Mouse (Mus musculus): ENCODE measurements at regions not wholly inside any gene's neighbourhood (a gene's known extent, or its start where the extent isn't known, plus 50 kb on each side); places are given as distances from the start of the nearest gene placed in this dataset.

GRCm38 (mm10) chr7:36892776-36893500 is 195.0 kb downstream of the Tshz3 start:
- no peak for DNase-seq (ENCODE audit: extremely low read depth, low read depth, low spot score)
- Histone ChIP-seq H3K27me3 (ENCODE audit: control insufficient read depth, insufficient read depth, low read length) (no peaks in the 10 kb centered on the region), H3K4me3 (ENCODE audit: insufficient read depth, low read depth, low read length) (no peak overlapping the region), H3K9ac (ENCODE audit: low read depth, low read length) (no peak overlapping the region), H3K27ac (replicated peaks; ENCODE audit: insufficient read depth, low read depth, low read length) (no peak overlapping the region), H3K36me3 (ENCODE audit: control insufficient read depth, insufficient read depth, low read length) (no peaks in the 10 kb centered on the region), H3K4me1 (ENCODE audit: control insufficient read depth, insufficient read depth, low read length) (no peaks in the 10 kb centered on the region), H3K79me2 (ENCODE audit: control insufficient read depth, insufficient read depth, low read length) (no peaks in the 10 kb centered on the region)
- WGBS, result 79% methylated on average over 18 of the region's 18 CpGs
- TF ChIP-seq POLR2A (IDR thresholded peaks at IDR 0.05; ENCODE audit: extremely low read depth, insufficient read depth, low read length), result no peak
- TF ChIP-seq CTCF (IDR thresholded peaks at IDR 0.05; ENCODE audit: low read depth, low read length), result no peak

DNA sequence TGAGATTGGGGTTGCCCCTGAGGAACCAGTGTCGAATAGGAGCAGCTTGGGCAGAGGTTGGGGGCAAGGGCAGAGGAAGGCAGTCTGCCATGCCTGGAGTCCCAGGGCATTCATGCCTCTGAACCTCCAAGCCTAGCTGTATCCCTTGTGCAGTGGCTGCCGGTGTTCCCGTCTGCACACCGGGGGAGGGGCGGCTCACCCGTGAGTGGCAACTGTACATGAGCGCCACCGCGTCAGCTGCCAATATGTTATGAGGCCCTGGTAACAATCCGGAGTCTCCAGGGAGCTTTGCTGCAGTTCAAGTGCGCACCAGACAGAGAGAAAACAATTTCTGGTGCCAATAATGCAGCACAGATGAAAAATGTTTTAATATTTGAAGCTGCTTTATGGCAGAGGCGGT is 198.4 kb downstream of the Tshz3 start:
- Histone ChIP-seq H3K4me3 (ENCODE audit: insufficient read depth, low read depth, low read length) (no peak overlapping the region), H3K36me3 (ENCODE audit: control insufficient read depth, insufficient read depth, low read length) (no peaks in the 10 kb centered on the region), H3K27me3 (ENCODE audit: control insufficient read depth, insufficient read depth, low read length) (no peaks in the 10 kb centered on the region), H3K4me1 (ENCODE audit: control insufficient read depth, insufficient read depth, low read length) (no peaks in the 10 kb centered on the region), H3K79me2 (ENCODE audit: control insufficient read depth, insufficient read depth, low read length) (no peaks in the 10 kb centered on the region), H3K9ac (ENCODE audit: low read depth, low read length) (no peak overlapping the region), H3K27ac (replicated peaks; ENCODE audit: insufficient read depth, low read depth, low read length) (no peak overlapping the region)
- WGBS, result 66% methylated on average over 12 of the region's 12 CpGs
- DNase-seq (ENCODE audit: extremely low read depth, low read depth, low spot score), result no peak
- TF ChIP-seq CTCF (IDR thresholded peaks at IDR 0.05; ENCODE audit: low read depth, low read length), result no peak
- TF ChIP-seq POLR2A (IDR thresholded peaks at IDR 0.05; ENCODE audit: extremely low read depth, insufficient read depth, low read length), result no peak

GRCm38 (mm10) chr7:36901537-36901936 is 203.6 kb downstream of the Tshz3 start:
- Histone ChIP-seq H3K27me3 (ENCODE audit: control insufficient read depth, insufficient read depth, low read length) (no peaks in the 10 kb centered on the region), H3K4me3 (ENCODE audit: insufficient read depth, low read depth, low read length) (no peak overlapping the region), H3K27ac (replicated peaks; ENCODE audit: insufficient read depth, low read depth, low read length) (no peak overlapping the region), H3K36me3 (ENCODE audit: control insufficient read depth, insufficient read depth, low read length) (no peaks in the 10 kb centered on the region), H3K9ac (ENCODE audit: low read depth, low read length) (no peak overlapping the region), H3K79me2 (ENCODE audit: control insufficient read depth, insufficient read depth, low read length) (no peaks in the 10 kb centered on the region), H3K4me1 (ENCODE audit: control insufficient read depth, insufficient read depth, low read length) (no peaks in the 10 kb centered on the region)
- WGBS, result 83% methylated on average over 5 of the region's 5 CpGs
- no peak for DNase-seq (ENCODE audit: extremely low read depth, low read depth, low spot score)
- TF ChIP-seq POLR2A (IDR thresholded peaks at IDR 0.05; ENCODE audit: extremely low read depth, insufficient read depth, low read length) (no peak), CTCF (IDR thresholded peaks at IDR 0.05; ENCODE audit: low read depth, low read length) (no peak)

DNA sequence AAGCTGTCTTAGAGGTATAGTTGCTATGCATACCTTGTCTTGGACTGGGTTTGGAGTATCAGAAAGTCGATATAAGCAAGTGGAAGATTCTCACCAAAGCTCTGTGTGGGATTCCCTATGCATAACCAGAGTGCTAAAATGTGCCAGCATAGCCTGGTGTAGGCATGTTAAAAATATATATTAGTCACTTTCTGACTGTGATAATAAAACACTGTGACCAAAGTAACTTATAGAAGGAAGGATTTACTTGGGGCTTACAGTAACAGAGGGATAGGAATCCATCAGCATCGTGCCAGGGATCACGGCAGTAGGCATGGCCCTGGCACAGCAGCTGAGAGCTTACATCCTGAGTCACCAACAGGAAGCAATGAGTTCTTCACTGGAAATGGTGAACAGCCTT is 215.4 kb downstream of the Tshz3 start:
- Histone ChIP-seq H3K27ac (replicated peaks; ENCODE audit: insufficient read depth, low read depth, low read length) (no peak overlapping the region), H3K9ac (ENCODE audit: low read depth, low read length) (no peak overlapping the region), H3K4me3 (ENCODE audit: insufficient read depth, low read depth, low read length) (no peak overlapping the region), H3K36me3 (ENCODE audit: control insufficient read depth, insufficient read depth, low read length) (no peaks in the 10 kb centered on the region), H3K27me3 (ENCODE audit: control insufficient read depth, insufficient read depth, low read length) (no peaks in the 10 kb centered on the region), H3K79me2 (ENCODE audit: control insufficient read depth, insufficient read depth, low read length) (no peaks in the 10 kb centered on the region), H3K4me1 (ENCODE audit: control insufficient read depth, insufficient read depth, low read length) (no peaks in the 10 kb centered on the region)
- TF ChIP-seq CTCF (IDR thresholded peaks at IDR 0.05; ENCODE audit: low read depth, low read length) (no peak), POLR2A (IDR thresholded peaks at IDR 0.05; ENCODE audit: extremely low read depth, insufficient read depth, low read length) (no peak)
- 76% methylated on average over 3 of the region's 3 CpGs for WGBS
- no peak for DNase-seq (ENCODE audit: extremely low read depth, low read depth, low spot score)

GRCm38 (mm10) chr7:36914261-36914660 is 216.3 kb downstream of the Tshz3 start:
- WGBS, result 79% methylated on average over 9 of the region's 9 CpGs
- TF ChIP-seq CTCF (IDR thresholded peaks at IDR 0.05; ENCODE audit: low read depth, low read length), result no peak
- no peak for TF ChIP-seq POLR2A (IDR thresholded peaks at IDR 0.05; ENCODE audit: extremely low read depth, insufficient read depth, low read length)
- Histone ChIP-seq H3K27ac (replicated peaks; ENCODE audit: insufficient read depth, low read depth, low read length) (no peak overlapping the region), H3K9ac (ENCODE audit: low read depth, low read length) (no peak overlapping the region), H3K79me2 (ENCODE audit: control insufficient read depth, insufficient read depth, low read length) (no peaks in the 10 kb centered on the region), H3K27me3 (ENCODE audit: control insufficient read depth, insufficient read depth, low read length) (no peaks in the 10 kb centered on the region), H3K36me3 (ENCODE audit: control insufficient read depth, insufficient read depth, low read length) (no peaks in the 10 kb centered on the region), H3K4me3 (ENCODE audit: insufficient read depth, low read depth, low read length) (no peak overlapping the region), H3K4me1 (ENCODE audit: control insufficient read depth, insufficient read depth, low read length) (no peaks in the 10 kb centered on the region)
- DNase-seq (ENCODE audit: extremely low read depth, low read depth, low spot score), result no peak

DNA sequence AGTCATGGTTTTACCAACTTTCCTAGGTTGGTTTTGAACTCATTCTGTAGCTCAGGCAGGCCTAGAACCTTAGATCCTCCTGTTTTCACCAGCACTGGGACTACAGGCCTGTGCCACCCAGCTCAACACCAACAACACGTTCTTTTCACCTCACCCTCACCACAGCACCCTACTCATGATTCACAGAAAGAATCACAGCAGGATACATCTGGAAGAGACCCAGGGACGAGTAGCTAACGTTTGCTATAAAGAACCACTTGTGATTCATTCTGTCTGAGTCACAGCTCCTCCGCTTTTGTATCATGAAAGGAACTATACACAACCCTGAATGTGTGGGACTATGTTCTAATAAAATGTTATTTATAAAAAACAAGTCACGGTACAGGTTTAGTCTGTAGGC is 217.3 kb downstream of the Tshz3 start:
- 79% methylated on average over 5 of the region's 5 CpGs for WGBS
- TF ChIP-seq POLR2A (IDR thresholded peaks at IDR 0.05; ENCODE audit: extremely low read depth, insufficient read depth, low read length), result no peak
- H3K9ac ChIP-seq (ENCODE audit: low read depth, low read length), result no peak overlapping the region
- H3K4me3 ChIP-seq (ENCODE audit: insufficient read depth, low read depth, low read length), result no peak overlapping the region
- H3K27me3 ChIP-seq (ENCODE audit: control insufficient read depth, insufficient read depth, low read length), result no peaks in the 10 kb centered on the region
- no peaks in the 10 kb centered on the region for H3K4me1 ChIP-seq (ENCODE audit: control insufficient read depth, insufficient read depth, low read length)
- no peak overlapping the region for H3K27ac ChIP-seq (replicated peaks; ENCODE audit: insufficient read depth, low read depth, low read length)
- H3K36me3 ChIP-seq (ENCODE audit: control insufficient read depth, insufficient read depth, low read length), result no peaks in the 10 kb centered on the region
- no peaks in the 10 kb centered on the region for H3K79me2 ChIP-seq (ENCODE audit: control insufficient read depth, insufficient read depth, low read length)
- DNase-seq (ENCODE audit: extremely low read depth, low read depth, low spot score), result no peak

Measured in liver, adult 2 months (tissue).